Comparison of ENCODE assay signal across 21 mouse cellular contexts in genomic region chr5:64534947-64535346, GRCm38 (mm10).
DNase-seq lines count a peak whose midpoint lies in the region; ATAC-seq and TF ChIP-seq lines count a peak whose summit lies in the region.
"Had no signal": no experiment of that assay in that cellular context is flagged by ENCODE, and none has a peak within 500 bp of the region (broad histone marks: within the 10 kb centered on the region; RNA-seq: fewer than 3 reads in every experiment).

No protein-coding gene starts in this region.

- no peak for TF ChIP-seq POLR2A in kidney, adult 2 months (IDR thresholded peaks at IDR 0.05; ENCODE audit: low read depth, low read length)

- peak; percentile 39 for DNase-seq in intestine, embryonic 14.5 days (ENCODE audit: low spot score)
- peak; percentile 72 for DNase-seq in kidney, adult 2 months
- peak; percentile 69 for DNase-seq in kidney, adult 9 months
- DNase-seq in kidney, postnatal 4 days: no peak
- DNase-seq in limb, embryonic 10.5 days (ENCODE audit: low spot score): peak; percentile 1
- DNase-seq in cerebellum, postnatal 4 days (ENCODE audit: low spot score in 2 of 2): no peak
- DNase-seq: adrenal gland, adult 2 months; adrenal gland, postnatal 10 days; adrenal gland, postnatal 25 days; cerebellum, adult 11 months; cerebellum, adult 18-20 months; cerebellum, adult 8-10 months; cerebellum, adult 9-11 months; cerebellum, postnatal 14 days; cerebellum, postnatal 36 days had no signal

- no peaks in the 10 kb centered on the region for H3K36me3 ChIP-seq in intestine, embryonic 14.5 days (ENCODE audit: control insufficient read depth, insufficient read depth, low read length)
- H3K36me3 ChIP-seq in intestine, embryonic 16.5 days (ENCODE audit: control insufficient read depth, insufficient read depth, low read length): no peaks in the 10 kb centered on the region
- no peaks in the 10 kb centered on the region for H3K36me3 ChIP-seq in kidney, adult 2 months (ENCODE audit: control insufficient read depth, insufficient read depth, low read length)
- H3K36me3 ChIP-seq in kidney, embryonic 14.5 days (ENCODE audit: control insufficient read depth, insufficient read depth, low read length): no peaks in the 10 kb centered on the region
- H3K36me3 ChIP-seq in limb, embryonic 10.5 days: no peaks in the 10 kb centered on the region
- H3K36me3 ChIP-seq: embryonic facial prominence, embryonic 10.5 days; embryonic facial prominence, embryonic 12.5 days; forebrain, embryonic 15.5 days had no signal

- no peaks in the 10 kb centered on the region for H3K27me3 ChIP-seq in intestine, embryonic 14.5 days (replicated peaks; ENCODE audit: control insufficient read depth, insufficient read depth, low read length)
- H3K27me3 ChIP-seq in intestine, embryonic 16.5 days (replicated peaks; ENCODE audit: control insufficient read depth, insufficient read depth, low read length): no peaks in the 10 kb centered on the region
- H3K27me3 ChIP-seq in kidney, adult 2 months (replicated peaks; ENCODE audit: control insufficient read depth, insufficient read depth, low read length): no peaks in the 10 kb centered on the region
- no peaks in the 10 kb centered on the region for H3K27me3 ChIP-seq in kidney, embryonic 14.5 days (ENCODE audit: control insufficient read depth, insufficient read depth, low read length)
- no peaks in the 10 kb centered on the region for H3K27me3 ChIP-seq in limb, embryonic 10.5 days (ENCODE audit: low read depth, poor library complexity, severe bottlenecking)
- H3K27me3 ChIP-seq: embryonic facial prominence, embryonic 12.5 days; forebrain, embryonic 13.5 days; forebrain, embryonic 15.5 days had no signal

- no peaks in the 10 kb centered on the region for H3K9me3 ChIP-seq in intestine, embryonic 14.5 days (ENCODE audit: control insufficient read depth, low read length)
- H3K9me3 ChIP-seq in intestine, embryonic 16.5 days (ENCODE audit: control insufficient read depth, low read length): 0 out of 2 replicates have a peak, but pooled peaks cover 6% of the 10 kb centered on the region
- no peaks in the 10 kb centered on the region for H3K9me3 ChIP-seq in kidney, embryonic 14.5 days (ENCODE audit: control insufficient read depth, low read length)
- no peaks in the 10 kb centered on the region for H3K9me3 ChIP-seq in limb, embryonic 10.5 days (replicated peaks)
- H3K9me3 ChIP-seq: embryonic facial prominence, embryonic 10.5 days; embryonic facial prominence, embryonic 12.5 days; forebrain, embryonic 13.5 days; forebrain, embryonic 15.5 days had no signal

- no peak overlapping the region for H3K27ac ChIP-seq in intestine, embryonic 14.5 days (ENCODE audit: low read depth)
- no peak overlapping the region for H3K27ac ChIP-seq in intestine, embryonic 16.5 days (ENCODE audit: low read length)
- H3K27ac ChIP-seq in kidney, adult 2 months (ENCODE audit: insufficient read depth, low read depth, low read length): peak overlapping the region; percentile 26; the same call in 1 of the 2 replicates
- H3K27ac ChIP-seq in kidney, embryonic 14.5 days (ENCODE audit: low read depth, low read length): no peak overlapping the region
- no peak overlapping the region for H3K27ac ChIP-seq in limb, embryonic 10.5 days
- H3K27ac ChIP-seq: embryonic facial prominence, embryonic 10.5 days; embryonic facial prominence, embryonic 12.5 days; forebrain, embryonic 13.5 days; forebrain, embryonic 15.5 days had no signal

- 90% methylated on average over 6 of the region's 6 CpGs for WGBS in intestine, embryonic 14.5 days
- WGBS in intestine, embryonic 16.5 days: 85% methylated on average over 6 of the region's 6 CpGs
- 61% methylated on average over 6 of the region's 6 CpGs for WGBS in kidney, adult 2 months
- WGBS in kidney, embryonic 14.5 days: 92% methylated on average over 6 of the region's 6 CpGs
- WGBS in limb, embryonic 10.5 days: 93% methylated on average over 6 of the region's 6 CpGs

- TF ChIP-seq CTCF in kidney, adult 2 months (conservative IDR thresholded peaks at IDR 0.05; ENCODE audit: insufficient read depth, insufficient read length, low read depth, low read length): no peak

- no peak overlapping the region for H3K4me2 ChIP-seq in intestine, embryonic 14.5 days (ENCODE audit: low read length)
- H3K4me2 ChIP-seq in intestine, embryonic 16.5 days (ENCODE audit: low read depth, low read length): no peak overlapping the region
- H3K4me2 ChIP-seq in kidney, embryonic 14.5 days (replicated peaks; ENCODE audit: low read depth, low read length): no peak overlapping the region
- H3K4me2 ChIP-seq: embryonic facial prominence, embryonic 12.5 days; forebrain, embryonic 13.5 days; forebrain, embryonic 15.5 days had no signal

- no peak overlapping the region for H3K4me3 ChIP-seq in intestine, embryonic 14.5 days (ENCODE audit: low read depth, low read length)
- H3K4me3 ChIP-seq in intestine, embryonic 16.5 days (ENCODE audit: low read length): no peak overlapping the region
- H3K4me3 ChIP-seq in kidney, adult 2 months (ENCODE audit: insufficient read depth, low read depth, low read length): no peak overlapping the region
- H3K4me3 ChIP-seq in kidney, embryonic 14.5 days (ENCODE audit: low read length): no peak overlapping the region
- H3K4me3 ChIP-seq in limb, embryonic 10.5 days: no peak overlapping the region
- H3K4me3 ChIP-seq: embryonic facial prominence, embryonic 10.5 days; embryonic facial prominence, embryonic 12.5 days; forebrain, embryonic 13.5 days; forebrain, embryonic 15.5 days had no signal

- no peak overlapping the region for H3K9ac ChIP-seq in intestine, embryonic 14.5 days (ENCODE audit: low read length)
- no peak overlapping the region for H3K9ac ChIP-seq in intestine, embryonic 16.5 days (ENCODE audit: low read depth, low read length)
- no peak overlapping the region for H3K9ac ChIP-seq in kidney, embryonic 14.5 days (ENCODE audit: low read depth, low read length)
- H3K9ac ChIP-seq: embryonic facial prominence, embryonic 12.5 days; forebrain, embryonic 13.5 days; forebrain, embryonic 15.5 days had no signal

- peaks cover 19% of the 10 kb centered on the region for H3K4me1 ChIP-seq in intestine, embryonic 14.5 days (replicated peaks; ENCODE audit: control insufficient read depth, insufficient read depth, low read length)
- peaks cover 8% of the 10 kb centered on the region; the same call in 1 of the 2 replicates for H3K4me1 ChIP-seq in intestine, embryonic 16.5 days (ENCODE audit: control insufficient read depth, insufficient read depth, low read length)
- H3K4me1 ChIP-seq in kidney, adult 2 months (ENCODE audit: control insufficient read depth, insufficient read depth, low read length): peaks cover 7% of the 10 kb centered on the region
- H3K4me1 ChIP-seq in kidney, embryonic 14.5 days (ENCODE audit: control insufficient read depth, insufficient read depth, low read length): peaks cover 6% of the 10 kb centered on the region; the same call in 1 of the 2 replicates
- peaks cover 13% of the 10 kb centered on the region for H3K4me1 ChIP-seq in limb, embryonic 10.5 days
- H3K4me1 ChIP-seq: forebrain, embryonic 13.5 days; forebrain, embryonic 15.5 days had no signal

- ATAC-seq in intestine, embryonic 14.5 days (replicated peaks; ENCODE audit: low FRiP score, low TSS enrichment, low read depth): no peak
- no peak for ATAC-seq in intestine, embryonic 16.5 days
- ATAC-seq in kidney, embryonic 14.5 days (ENCODE audit: low FRiP score, low TSS enrichment): no peak
- ATAC-seq: forebrain, embryonic 13.5 days; forebrain, embryonic 15.5 days had no signal

Comparison
In these comparisons a context has a peak if more than half of its experiments do, and no peak if none do; other contexts are left out.
1. DNase-seq: peak in intestine, embryonic 14.5 days (single experiment), kidney, adult 2 months (single experiment), kidney, adult 9 months (single experiment) and limb, embryonic 10.5 days (single experiment); none in kidney, postnatal 4 days (0 of 2) and cerebellum, postnatal 4 days (0 of 2).